Mouse (Mus musculus): ENCODE data around the gene Gan. TPM values are rescaled to one million over a fixed set of nuclear protein-coding genes. Genes with fewer than 3 reads are reported as not detected.

Gene Gan
- 1 to 10 TPM; 4.7 to 5.2 TPM for total RNA-seq (2021)
- long read RNA-seq, experiment 1, partial matches to known transcripts, result 0 of 1 reads
- long read RNA-seq, experiment 1, other reads (novel, unspliced or antisense), result 1 of 1 reads
- long read RNA-seq, experiment 2, partial matches to known transcripts, result 0 of 2 reads
- long read RNA-seq, experiment 2, other reads (novel, unspliced or antisense), result 1 of 2 reads

DNA sequence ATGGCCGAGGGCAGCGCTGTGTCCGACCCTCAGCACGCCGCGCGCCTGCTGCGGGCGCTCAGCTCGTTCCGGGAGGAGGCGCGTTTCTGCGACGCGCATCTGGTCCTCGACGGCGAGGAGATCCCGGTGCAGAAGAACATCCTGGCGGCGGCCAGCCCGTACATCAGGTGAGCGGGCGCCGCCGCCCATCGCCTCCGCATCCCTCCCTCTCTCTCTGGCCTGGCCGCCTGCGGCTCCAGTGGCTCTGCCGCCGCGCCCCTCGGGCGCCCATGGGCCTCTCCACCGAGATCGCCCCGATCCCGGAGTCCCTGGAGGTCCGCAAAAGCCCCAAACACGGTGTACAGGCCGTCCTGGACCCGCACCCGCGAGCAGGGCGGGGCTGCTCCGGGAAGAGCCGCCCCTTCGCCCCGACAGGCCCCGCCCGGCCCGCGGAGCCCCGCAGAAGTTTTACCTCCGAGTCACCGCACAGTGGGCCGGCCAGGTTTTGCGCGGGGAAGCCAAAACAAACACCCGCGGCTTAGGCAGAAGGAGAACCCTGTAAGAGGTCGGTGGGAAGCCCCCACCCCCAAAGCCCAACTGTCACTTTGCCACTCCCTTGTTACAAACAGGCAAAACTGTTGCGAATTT, at the start of gene Gan:
TSS of gene Gan (plus strand) at position 1 of the 627 bp plus-strand sequence.
- DNase-seq (ENCODE audit: low spot score), result peak; percentile 23

GRCm38 (mm10) chr8:117109018-117109711, 48.8 kb upstream of the Gan start:
- no peak for DNase-seq (ENCODE audit: low spot score)

DNA sequence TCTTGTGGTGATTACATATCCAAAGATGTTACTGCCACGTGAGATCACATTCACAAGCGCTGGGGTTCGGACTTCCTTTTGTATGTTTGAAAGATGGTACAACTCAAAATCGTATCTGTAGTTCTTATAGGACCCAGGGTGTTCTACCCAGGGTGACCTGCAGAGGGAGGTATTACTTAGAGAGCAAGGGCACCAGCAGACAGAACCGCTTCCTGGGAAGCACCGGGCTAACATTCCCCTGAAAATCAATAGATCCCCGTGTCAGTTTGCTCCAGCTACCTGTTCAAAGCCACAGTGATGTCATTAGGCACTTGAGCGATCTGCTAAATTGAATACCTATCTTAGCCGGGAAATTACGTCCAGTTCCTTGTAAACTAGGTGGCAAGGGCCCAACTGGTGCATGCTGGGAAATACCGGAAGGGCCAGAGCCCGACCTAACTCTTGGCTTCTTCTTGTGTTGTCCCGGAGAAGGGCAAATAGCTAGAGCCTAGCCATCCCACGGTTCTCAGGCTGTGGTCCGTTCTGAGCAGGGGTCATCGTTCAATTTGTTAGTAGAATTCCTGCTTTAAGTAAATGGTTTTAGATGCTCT, 48.0 kb upstream of the Gan start:
- peak; percentile 55 for DNase-seq (ENCODE audit: low spot score)

- no peak for DNase-seq (ENCODE audit: low spot score)
Measured at GRCm38 (mm10) chr8:117111641-117112040, 46.3 kb upstream of the Gan start.

- no peak for DNase-seq (ENCODE audit: low spot score)
Measured at GRCm38 (mm10) chr8:117112261-117112660, 45.7 kb upstream of the Gan start.

GRCm38 (mm10) chr8:117115094-117115493, 42.8 kb upstream of the Gan start:
- DNase-seq (ENCODE audit: low spot score), result no peak

GRCm38 (mm10) chr8:117115676-117116446, 42.1 kb upstream of the Gan start:
- DNase-seq (ENCODE audit: low spot score), result no peak

DNA sequence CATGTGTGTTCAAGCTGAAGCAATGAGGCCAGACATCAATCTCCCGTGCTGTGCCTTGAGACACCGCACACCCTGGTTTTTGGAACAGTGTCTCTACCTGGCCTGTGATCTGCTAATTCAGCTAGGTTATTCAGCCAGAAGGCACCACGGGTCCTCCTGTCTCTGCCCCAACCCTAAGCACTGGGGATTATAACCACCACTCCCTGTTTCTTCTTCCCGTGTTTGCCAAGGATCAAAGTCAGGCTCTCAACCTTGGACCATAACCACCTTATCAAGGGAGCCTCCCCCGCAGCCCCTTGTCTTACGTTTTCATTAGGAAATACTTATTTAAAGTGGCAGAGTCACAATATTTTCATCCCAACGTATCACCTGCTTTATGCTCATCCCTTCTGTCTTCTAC, 41.4 kb upstream of the Gan start:
- no peak for DNase-seq (ENCODE audit: low spot score)

- no peak for DNase-seq (ENCODE audit: low spot score)
Measured at GRCm38 (mm10) chr8:117118409-117118808, 39.5 kb upstream of the Gan start.

DNA sequence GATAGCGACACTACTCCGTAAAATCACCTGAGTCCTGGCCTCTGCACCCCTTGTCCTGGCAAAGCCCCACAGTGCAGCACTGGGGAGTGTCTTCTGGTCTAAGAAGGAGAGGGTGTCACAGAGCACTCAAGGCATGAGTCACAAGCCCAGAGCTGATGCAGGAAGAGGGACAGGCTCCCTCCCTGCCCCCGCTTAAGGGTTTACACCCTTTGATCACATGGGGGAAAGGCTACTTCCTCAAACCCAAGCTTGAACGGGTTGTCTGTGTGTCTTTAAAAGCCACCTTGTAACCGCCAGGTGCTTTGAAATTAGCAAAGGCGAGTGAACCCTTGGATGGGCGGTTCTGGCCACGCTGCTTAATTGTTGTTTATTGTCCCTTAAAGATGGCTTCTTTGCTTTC, 36.7 kb upstream of the Gan start:
- DNase-seq (ENCODE audit: low spot score), result no peak

DNA sequence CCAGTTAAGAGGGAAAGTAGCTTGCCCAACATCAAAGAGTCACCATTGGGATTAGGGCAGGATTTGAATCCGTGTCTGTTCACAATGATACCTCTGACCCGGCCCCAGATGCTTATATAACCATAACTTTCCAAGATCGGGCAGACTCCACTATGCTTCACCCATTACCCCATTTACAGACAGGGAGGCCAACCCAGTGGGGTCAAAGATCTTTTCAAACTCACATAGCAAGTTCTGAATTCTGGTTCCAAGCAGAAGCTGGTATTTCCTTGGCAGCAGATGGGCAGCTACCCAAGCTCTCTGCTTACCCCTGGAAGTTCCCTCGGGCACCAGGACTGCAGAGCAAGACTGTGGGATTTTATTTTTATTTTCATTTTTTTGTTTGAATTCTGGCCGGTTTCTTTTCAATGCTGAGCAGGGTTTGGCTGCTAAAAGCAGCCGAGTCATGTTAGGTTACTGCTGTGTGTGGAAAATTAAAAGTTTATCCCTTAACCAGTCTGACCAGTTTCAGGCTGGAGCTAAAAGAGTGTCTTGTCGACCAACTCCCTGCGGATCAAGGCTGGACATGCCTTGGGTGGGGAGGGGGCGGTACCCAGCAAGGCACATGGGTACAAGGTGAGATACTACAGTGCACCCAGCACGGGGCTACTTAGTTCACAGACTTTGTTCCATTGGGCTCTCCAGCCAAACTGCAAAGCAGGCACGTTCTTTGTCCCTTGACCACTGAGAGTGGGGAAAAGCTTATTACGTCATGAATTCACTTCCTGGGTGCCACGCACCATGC, 33.9 kb upstream of the Gan start:
- no peak for DNase-seq (ENCODE audit: low spot score)

GRCm38 (mm10) chr8:117125854-117126253, 32.1 kb upstream of the Gan start:
- no peak for DNase-seq (ENCODE audit: low spot score)

DNA sequence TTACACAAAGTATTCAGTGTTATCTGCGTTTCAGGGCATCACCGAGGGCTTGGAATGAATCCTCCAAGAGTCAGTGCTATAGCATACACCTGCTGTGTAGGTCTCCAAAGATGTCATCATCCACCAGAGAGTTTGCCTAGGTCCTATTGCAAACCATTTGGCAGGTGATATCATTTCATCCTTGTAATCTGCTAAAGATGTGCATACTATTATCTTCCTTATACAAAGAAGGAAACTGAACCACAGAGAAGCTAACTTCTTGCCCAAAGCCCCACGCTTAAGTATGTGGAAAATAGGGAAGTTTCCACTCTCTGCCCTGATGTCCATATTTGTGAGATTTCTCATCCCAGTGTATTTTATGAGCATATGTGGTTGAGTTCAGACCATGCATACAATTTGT, 31.5 kb upstream of the Gan start:
- DNase-seq (ENCODE audit: low spot score), result no peak

DNA sequence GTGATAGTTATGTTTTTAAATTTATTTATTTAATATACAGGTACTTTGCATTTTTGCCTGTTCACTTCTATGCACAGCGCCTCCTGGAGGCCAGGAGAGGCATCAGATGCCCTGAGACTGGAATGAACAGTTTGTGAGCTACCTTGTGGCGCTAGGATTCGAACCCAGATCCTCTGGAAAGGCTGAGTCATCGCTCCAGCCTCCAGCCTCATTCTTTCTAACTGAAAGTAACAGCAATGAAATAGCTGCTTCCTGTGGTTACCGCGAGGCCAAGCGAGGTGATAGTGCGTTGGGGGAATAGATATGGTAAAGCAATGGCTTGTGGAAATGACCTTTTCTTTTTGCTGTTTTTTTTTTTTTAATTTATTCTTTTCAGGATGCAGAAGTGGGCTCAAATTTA, 30.9 kb upstream of the Gan start:
- no peak for DNase-seq (ENCODE audit: low spot score)

- DNase-seq (ENCODE audit: low spot score), result no peak
Measured at GRCm38 (mm10) chr8:117133702-117134101, 24.2 kb upstream of the Gan start.

GRCm38 (mm10) chr8:117136351-117136750, 21.6 kb upstream of the Gan start:
- no peak for DNase-seq (ENCODE audit: low spot score)

DNA sequence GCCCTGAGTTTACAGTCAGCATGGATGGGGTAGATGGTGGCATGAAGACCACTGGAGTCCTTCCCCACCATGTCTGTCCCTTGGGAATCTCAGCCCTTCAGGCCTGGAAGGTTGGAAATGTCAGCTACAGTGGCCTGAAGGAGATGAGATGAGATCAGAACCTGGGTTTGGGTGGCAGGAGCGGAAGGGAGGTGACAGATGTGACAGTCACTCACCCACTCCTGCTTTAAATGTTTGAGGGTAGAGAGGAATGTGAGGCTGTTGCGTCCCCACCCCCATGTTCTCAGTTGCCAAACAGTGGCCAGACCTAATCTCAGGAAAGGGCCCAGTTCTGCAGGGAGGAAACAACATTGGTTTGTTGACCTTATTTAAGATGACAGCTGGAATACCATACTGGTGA, 21.2 kb upstream of the Gan start:
- DNase-seq (ENCODE audit: low spot score), result no peak

DNA sequence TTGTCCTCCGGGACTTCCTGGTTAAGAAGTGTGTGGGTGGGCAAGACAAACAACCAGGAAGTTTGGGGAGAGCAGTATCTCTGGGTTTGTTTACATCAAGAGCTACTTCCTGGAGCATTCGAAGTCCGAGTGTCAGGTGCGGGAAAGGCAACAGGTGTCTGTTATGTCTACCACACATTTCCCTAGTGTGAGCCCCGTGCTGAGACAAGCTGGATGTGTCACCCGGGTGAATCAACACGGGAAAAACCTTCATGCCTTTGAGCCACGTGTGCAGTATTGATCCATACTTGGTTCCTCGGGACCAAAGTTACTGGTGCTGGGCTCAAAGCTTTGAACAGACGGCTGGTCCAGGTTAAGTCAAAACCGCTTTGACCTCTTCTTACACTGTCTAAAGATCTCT, 20.6 kb upstream of the Gan start:
- DNase-seq (ENCODE audit: low spot score), result no peak

DNA sequence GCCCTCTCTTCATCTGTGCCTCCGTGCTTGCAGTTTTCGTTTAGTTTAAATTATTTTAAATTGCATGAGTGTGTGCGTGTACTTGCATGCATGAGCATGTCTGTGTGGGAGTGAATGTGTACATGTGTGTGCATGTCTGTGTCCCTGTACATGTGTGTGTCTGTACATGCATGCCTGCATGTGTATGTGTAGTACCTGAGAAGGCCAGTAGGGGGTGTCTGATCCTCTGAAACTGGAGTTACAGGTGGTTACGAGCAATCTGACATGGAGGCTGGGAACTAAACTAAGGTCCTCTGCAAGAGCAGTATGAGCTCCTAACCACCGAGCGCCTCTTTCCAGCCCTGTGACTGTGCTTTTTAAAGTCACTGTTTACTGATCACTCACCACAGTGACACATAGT, 9.4 kb upstream of the Gan start:
- DNase-seq (ENCODE audit: low spot score), result no peak

DNA sequence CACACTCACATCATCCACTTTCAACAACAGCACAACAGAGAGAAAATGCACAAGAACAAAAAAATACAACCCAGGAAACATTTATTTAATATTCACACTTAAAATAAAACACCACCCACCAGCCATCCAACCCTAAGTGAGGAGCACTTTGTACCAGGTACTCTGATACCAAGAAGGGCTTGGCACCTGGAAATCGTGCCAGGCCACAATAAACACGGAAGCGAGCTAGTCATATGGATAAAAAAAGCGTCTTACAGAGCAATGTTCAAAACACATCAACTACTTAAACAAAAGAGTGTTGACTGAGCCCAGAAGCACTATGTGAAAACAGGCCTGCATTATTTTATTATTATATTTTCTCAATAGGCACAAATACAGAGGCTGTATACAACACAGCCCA, 1.8 kb upstream of the Gan start:
- DNase-seq (ENCODE audit: low spot score), result no peak
